Mouse (Mus musculus) lung, embryonic 15.5 days (tissue): ENCODE data around the gene Dpyd. TPM values are rescaled to one million over a fixed set of nuclear protein-coding genes. Genes with fewer than 3 reads are reported as not detected.

Experiments used
- ATAC-seq: fragments of 200-750 bp; cut with Nextera tagmentation; 2 replicates; pipeline ENCODE4 v1.8.0; 2017; ENCODE audit warnings: moderate number of reproducible peaks, borderline replicate concordance; ENCODE audit not compliant: low FRiP score, low TSS enrichment; ENCODE audit errors: extremely low read depth
- H3K27ac ChIP-seq: fragments of 300-500 bp; sonication (generic); 2 replicates; pipeline ENCODE4 v1.5.1; 2015; ENCODE audit warnings: moderate library complexity, mild to moderate bottlenecking, inconsistent platforms
- H3K27me3 ChIP-seq: fragments of 300-500 bp; sonication (generic); 2 replicates; pipeline ENCODE4 v1.6.1; 2015; ENCODE audit warnings: inconsistent platforms
- H3K36me3 ChIP-seq: fragments of 300-500 bp; sonication (generic); 2 replicates; pipeline ENCODE4 v1.6.1; 2015; ENCODE audit warnings: inconsistent platforms
- H3K4me1 ChIP-seq: fragments of 300-500 bp; sonication (generic); 2 replicates; pipeline ENCODE4 v1.6.1; 2015; ENCODE audit warnings: inconsistent platforms
- H3K4me2 ChIP-seq: fragments of 300-500 bp; sonication (generic); 2 replicates; pipeline ENCODE4 v1.6.1; 2015; ENCODE audit warnings: inconsistent platforms, mild to moderate bottlenecking, moderate library complexity
- H3K4me3 ChIP-seq: fragments of 300-500 bp; sonication (generic); 2 replicates; pipeline ENCODE4 v1.5.1; 2015; ENCODE audit warnings: mild to moderate bottlenecking, inconsistent platforms
- H3K9ac ChIP-seq: fragments of 300-500 bp; sonication (generic); 2 replicates; pipeline ENCODE4 v1.6.1; 2015; ENCODE audit warnings: inconsistent platforms
- H3K9me3 ChIP-seq: fragments of 300-500 bp; sonication (generic); 2 replicates; pipeline ENCODE4 v1.6.1; 2016; ENCODE audit warnings: inconsistent platforms
- WGBS: fragments of 180-500 bp; shearing (Covaris S2); methylation state at CpG from one replicate; pipeline ENCODE4 v1.1.7; 2015; 5-methylcytosine and 5-hydroxymethylcytosine counted together
- polyA plus RNA-seq: library from polyadenylated mRNA; unstranded; fragments of >200 nt; fragmentation: Nextera tagmentation; extraction: Ambion mirVana; gene quantifications from 2 replicates; pipeline ENCODE4 v1.2.1, GENCODE M21; 2015

The Dpyd gene
- polyA plus RNA-seq, 1 experiment from 2014 or later = 7.8 TPM

GRCm38 (mm10) chr3:119280671-119281070, 718.7 kb downstream of the Dpyd start:
- Histone ChIP-seq H3K4me1 (no peaks in the 10 kb centered on the region), H3K27me3 (no peaks in the 10 kb centered on the region), H3K9me3 (no peaks in the 10 kb centered on the region), H3K27ac (no peak overlapping the region), H3K36me3 (no peaks in the 10 kb centered on the region), H3K9ac (no peak overlapping the region), H3K4me2 (no peak overlapping the region), H3K4me3 (no peak overlapping the region)
- ATAC-seq = no peak
- 85% methylated on average over 2 of the region's 2 CpGs for WGBS

GRCm38 (mm10) chr3:119314693-119315092, 752.8 kb downstream of the Dpyd start:
- no peak for ATAC-seq
- no peaks in the 10 kb centered on the region for H3K27me3 ChIP-seq
- no peaks in the 10 kb centered on the region for H3K4me1 ChIP-seq
- no peaks in the 10 kb centered on the region for H3K36me3 ChIP-seq
- H3K4me3 ChIP-seq = no peak overlapping the region
- H3K4me2 ChIP-seq = no peak overlapping the region
- no peaks in the 10 kb centered on the region for H3K9me3 ChIP-seq
- no peak overlapping the region for H3K27ac ChIP-seq
- H3K9ac ChIP-seq = no peak overlapping the region
- 65% methylated on average over 3 of the region's 3 CpGs for WGBS

- ATAC-seq = no peak
- Histone ChIP-seq H3K9ac (no peak overlapping the region), H3K27ac (no peak overlapping the region), H3K4me1 (no peaks in the 10 kb centered on the region), H3K9me3 (no peaks in the 10 kb centered on the region), H3K4me3 (no peak overlapping the region), H3K36me3 (no peaks in the 10 kb centered on the region), H3K4me2 (no peak overlapping the region), H3K27me3 (no peaks in the 10 kb centered on the region)
- WGBS = 64% methylated on average over 7 of the region's 7 CpGs
These were observed 767.1 kb downstream of the Dpyd start for GRCm38 (mm10) chr3:119329063-119329462.

- Histone ChIP-seq H3K9ac (no peak overlapping the region), H3K9me3 (no peaks in the 10 kb centered on the region), H3K4me2 (no peak overlapping the region), H3K27ac (no peak overlapping the region), H3K27me3 (no peaks in the 10 kb centered on the region), H3K36me3 (no peaks in the 10 kb centered on the region), H3K4me1 (no peaks in the 10 kb centered on the region), H3K4me3 (no peak overlapping the region)
- no peak for ATAC-seq
- 54% methylated on average over 7 of the region's 7 CpGs for WGBS
These were observed 771.7 kb downstream of the Dpyd start for GRCm38 (mm10) chr3:119333335-119334305.

- H3K4me3 ChIP-seq = no peak overlapping the region
- H3K4me1 ChIP-seq = no peaks in the 10 kb centered on the region
- no peak overlapping the region for H3K9ac ChIP-seq
- ATAC-seq = no peak
- no peaks in the 10 kb centered on the region for H3K27me3 ChIP-seq
- H3K4me2 ChIP-seq = no peak overlapping the region
- 79% methylated on average over 13 of the region's 13 CpGs for WGBS
- no peaks in the 10 kb centered on the region for H3K36me3 ChIP-seq
- H3K27ac ChIP-seq = no peak overlapping the region
- no peaks in the 10 kb centered on the region for H3K9me3 ChIP-seq
These were observed 799.8 kb downstream of the Dpyd start for GRCm38 (mm10) chr3:119361555-119362385.

- H3K4me3 ChIP-seq = no peak overlapping the region
- ATAC-seq = no peak
- 84% methylated on average over 3 of the region's 3 CpGs for WGBS
- H3K9me3 ChIP-seq = no peaks in the 10 kb centered on the region
- H3K27ac ChIP-seq = no peak overlapping the region
- no peaks in the 10 kb centered on the region for H3K4me1 ChIP-seq
- H3K9ac ChIP-seq = no peak overlapping the region
- no peaks in the 10 kb centered on the region for H3K27me3 ChIP-seq
- no peaks in the 10 kb centered on the region for H3K36me3 ChIP-seq
- no peak overlapping the region for H3K4me2 ChIP-seq
These were observed 800.5 kb downstream of the Dpyd start for GRCm38 (mm10) chr3:119362392-119362791.

GRCm38 (mm10) chr3:119368931-119369330, 807.0 kb downstream of the Dpyd start:
- Histone ChIP-seq H3K9ac (no peak overlapping the region), H3K36me3 (no peaks in the 10 kb centered on the region), H3K4me1 (no peaks in the 10 kb centered on the region), H3K9me3 (no peaks in the 10 kb centered on the region), H3K4me2 (no peak overlapping the region), H3K27me3 (no peaks in the 10 kb centered on the region), H3K27ac (no peak overlapping the region), H3K4me3 (no peak overlapping the region)
- ATAC-seq = no peak
- WGBS = 50% methylated on average over 2 of the region's 2 CpGs

GRCm38 (mm10) chr3:119381119-119381518, 819.2 kb downstream of the Dpyd start:
- ATAC-seq = no peak
- Histone ChIP-seq H3K4me1 (no peaks in the 10 kb centered on the region), H3K36me3 (no peaks in the 10 kb centered on the region), H3K27ac (no peak overlapping the region), H3K4me2 (no peak overlapping the region), H3K4me3 (no peak overlapping the region), H3K9me3 (no peaks in the 10 kb centered on the region), H3K9ac (no peak overlapping the region), H3K27me3 (no peaks in the 10 kb centered on the region)
- 50% methylated on average over 1 of the region's 1 CpGs for WGBS

- Histone ChIP-seq H3K27me3 (no peaks in the 10 kb centered on the region), H3K27ac (no peak overlapping the region), H3K4me1 (no peaks in the 10 kb centered on the region), H3K9ac (no peak overlapping the region), H3K4me3 (no peak overlapping the region), H3K9me3 (no peaks in the 10 kb centered on the region), H3K36me3 (no peaks in the 10 kb centered on the region), H3K4me2 (no peak overlapping the region)
- WGBS = 90% methylated on average over 1 of the region's 1 CpGs
- ATAC-seq = no peak
These were observed 820.5 kb downstream of the Dpyd start for GRCm38 (mm10) chr3:119382395-119382794.

GRCm38 (mm10) chr3:119387332-119388105, 825.6 kb downstream of the Dpyd start:
- no peak for ATAC-seq
- H3K9me3 ChIP-seq = no peaks in the 10 kb centered on the region

GRCm38 (mm10) chr3:119397205-119397604, 835.3 kb downstream of the Dpyd start:
- Histone ChIP-seq H3K9ac (no peak overlapping the region), H3K27me3 (no peaks in the 10 kb centered on the region), H3K4me3 (no peak overlapping the region), H3K36me3 (no peaks in the 10 kb centered on the region), H3K27ac (no peak overlapping the region), H3K4me1 (no peaks in the 10 kb centered on the region), H3K4me2 (no peak overlapping the region), H3K9me3 (no peaks in the 10 kb centered on the region)
- 47% methylated on average over 5 of the region's 5 CpGs for WGBS
- ATAC-seq = no peak

More at GRCm38 (mm10) chr3:119387332-119388105, 825.6 kb downstream of the Dpyd start:
- Histone ChIP-seq H3K27ac (no peak overlapping the region), H3K27me3 (no peaks in the 10 kb centered on the region), H3K4me3 (no peak overlapping the region), H3K9ac (no peak overlapping the region), H3K4me1 (no peaks in the 10 kb centered on the region), H3K36me3 (no peaks in the 10 kb centered on the region), H3K4me2 (peak overlapping the region; percentile 1; the same call in 1 of the 2 replicates)
- WGBS = 61% methylated on average over 26 of the region's 26 CpGs
